Comparison of ENCODE assay signal across 28 mouse cellular contexts in genomic region chr1:37925971-37926370, GRCm38 (mm10). TPM values are rescaled to one million over a fixed set of nuclear protein-coding genes. Genes with fewer than 3 reads are reported as not detected.
A peak's percentile ranks its signal among the peaks of the same experiment; 100 is the strongest.
DNase-seq lines count a peak whose midpoint lies in the region; ATAC-seq and TF ChIP-seq lines count a peak whose summit lies in the region.
"Had no signal": no experiment of that assay in that cellular context is flagged by ENCODE, and none has a peak within 500 bp of the region (broad histone marks: within the 10 kb centered on the region; RNA-seq: fewer than 3 reads in every experiment).

No protein-coding gene starts in this region.

- H3K27ac ChIP-seq in CH12.LX (ENCODE audit: insufficient read depth, low read depth): no peak overlapping the region
- H3K27ac ChIP-seq in midbrain, postnatal 0 days (ENCODE audit: low read depth, low read length): no peak overlapping the region
- H3K27ac ChIP-seq: embryonic facial prominence, embryonic 10.5 days; embryonic facial prominence, embryonic 12.5 days; forebrain, embryonic 13.5 days; forebrain, embryonic 15.5 days had no signal

- no peak for TF ChIP-seq RAD21 in CH12.LX (IDR thresholded peaks at IDR 0.05; ENCODE audit: low read depth, low read length)

- DNase-seq in heart, adult 11 months: peak; percentile 76
- no peak for DNase-seq in heart, postnatal 4 days
- DNase-seq in CH12.LX (ENCODE audit: extremely low read depth) (no peak), R1 (ENCODE audit: low read depth, low spot score) (peak; percentile 23)
- no peak for DNase-seq in kidney, adult 9 months
- DNase-seq in midbrain, postnatal 0 days (ENCODE audit: low spot score): no peak
- DNase-seq: adrenal gland, adult 8-10 months; adrenal gland, postnatal 14 days; adrenal gland, postnatal 36 days; B cell, adult 2 months; cerebellum, adult 11-12 months; cerebellum, adult 2 months; cerebellum, adult 9-10 months; cerebellum, postnatal 10 days; cerebellum, postnatal 25 days; forebrain, postnatal 0 days had no signal

- dilution Hi-C loops in CH12.LX (cut with MboI; ENCODE audit: extremely low pct_ligation_motif_present, extremely low pct_unique_long_range_greater_than_20kb, low sequenced_read_pairs): no loop called here

- no peak for TF ChIP-seq CTCF in CH12.LX (conservative IDR thresholded peaks at IDR 0.05 in 1 of 2, IDR thresholded peaks at IDR 0.05 in 1 of 2; ENCODE audit: low read depth in 2 of 2, low read length in 2 of 2)
- no peak for TF ChIP-seq CTCF in midbrain, postnatal 0 days (IDR thresholded peaks at IDR 0.05)

- H3K4me3 ChIP-seq in CH12.LX (replicated peaks in 1 of 3; ENCODE audit: low read depth in 2 of 3, low read length in 2 of 3, poor library complexity in 1 of 3): no peak overlapping the region
- H3K4me3 ChIP-seq in midbrain, postnatal 0 days (ENCODE audit: low read depth, low read length): no peak overlapping the region
- H3K4me3 ChIP-seq: embryonic facial prominence, embryonic 10.5 days; embryonic facial prominence, embryonic 12.5 days; forebrain, embryonic 13.5 days; forebrain, embryonic 15.5 days had no signal

- H3K4me1 ChIP-seq in CH12.LX (ENCODE audit: control insufficient read depth in 1 of 2, insufficient read depth in 2 of 2): no peaks in the 10 kb centered on the region
- H3K4me1 ChIP-seq in midbrain, postnatal 0 days (ENCODE audit: insufficient read depth, low read length): no peaks in the 10 kb centered on the region
- H3K4me1 ChIP-seq: embryonic facial prominence, embryonic 10.5 days; embryonic facial prominence, embryonic 12.5 days; forebrain, embryonic 13.5 days; forebrain, embryonic 15.5 days had no signal

- no peaks in the 10 kb centered on the region for H3K79me2 ChIP-seq in CH12.LX (replicated peaks; ENCODE audit: control insufficient read depth, extremely low read depth, insufficient read depth, poor library complexity, severe bottlenecking)

- no peak for TF ChIP-seq POLR2A in CH12.LX (IDR thresholded peaks at IDR 0.05; ENCODE audit: low read depth, low read length)

- ATAC-seq in midbrain, postnatal 0 days (ENCODE audit: low FRiP score): no peak
- ATAC-seq: activated CD4-positive, CD25-positive, alpha-beta regulatory T cell, adult 4 months; CD4-positive, CD25-positive, alpha-beta regulatory T cell, adult 4 months; forebrain, embryonic 13.5 days; forebrain, embryonic 15.5 days; forebrain, postnatal 0 days; Patski had no signal

- no peak overlapping the region for H3K9ac ChIP-seq in CH12.LX (ENCODE audit: insufficient read depth, low read depth)
- no peak overlapping the region for H3K9ac ChIP-seq in midbrain, postnatal 0 days (replicated peaks; ENCODE audit: low read length, poor library complexity, severe bottlenecking)
- H3K9ac ChIP-seq: embryonic facial prominence, embryonic 12.5 days; forebrain, embryonic 13.5 days; forebrain, embryonic 15.5 days; forebrain, postnatal 0 days had no signal

- in situ Hi-C loops in CH12.LX (cut with MboI; ENCODE audit: low pct_ligation_motif_present, low pct_unique_long_range_greater_than_20kb, low sequenced_read_pairs): no loop called here

- no peaks in the 10 kb centered on the region for H3K27me3 ChIP-seq in CH12.LX (replicated peaks)
- H3K27me3 ChIP-seq in midbrain, postnatal 0 days (ENCODE audit: insufficient read depth, low read length): no peaks in the 10 kb centered on the region
- H3K27me3 ChIP-seq: embryonic facial prominence, embryonic 12.5 days; forebrain, embryonic 13.5 days; forebrain, embryonic 15.5 days; Patski had no signal

- no peak for TF ChIP-seq EP300 in CH12.LX (IDR thresholded peaks at IDR 0.05; ENCODE audit: low read length)

- no peaks in the 10 kb centered on the region for H3K9me3 ChIP-seq in CH12.LX (replicated peaks; ENCODE audit: low read length)
- H3K9me3 ChIP-seq in midbrain, postnatal 0 days (ENCODE audit: low read length): no peaks in the 10 kb centered on the region
- H3K9me3 ChIP-seq: embryonic facial prominence, embryonic 10.5 days; embryonic facial prominence, embryonic 12.5 days; forebrain, embryonic 13.5 days; forebrain, embryonic 15.5 days; G1E had no signal

- no peak overlapping the region; the same call in 1 of the 2 replicates for H3K4me2 ChIP-seq in CH12.LX (ENCODE audit: insufficient read depth, low read depth, poor library complexity, severe bottlenecking)
- H3K4me2 ChIP-seq in midbrain, postnatal 0 days (ENCODE audit: low read depth, low read length, poor library complexity, severe bottlenecking): no peak overlapping the region
- H3K4me2 ChIP-seq: embryonic facial prominence, embryonic 12.5 days; forebrain, embryonic 13.5 days; forebrain, embryonic 15.5 days had no signal

- no peaks in the 10 kb centered on the region for H3K36me3 ChIP-seq in CH12.LX (replicated peaks in 1 of 2; ENCODE audit: control insufficient read depth in 1 of 2, insufficient read depth in 1 of 2, low read length in 1 of 2)
- H3K36me3 ChIP-seq in midbrain, postnatal 0 days (ENCODE audit: insufficient read depth, low read length): no peaks in the 10 kb centered on the region
- H3K36me3 ChIP-seq: embryonic facial prominence, embryonic 10.5 days; embryonic facial prominence, embryonic 12.5 days; forebrain, embryonic 15.5 days; G1E had no signal

- WGBS in midbrain, postnatal 0 days: 80% methylated on average over 8 of the region's 8 CpGs

TF ChIP-seq in CH12.LX, 34 proteins besides CTCF, POLR2A, EP300 and RAD21:
- TF ChIP-seq BHLHE40 (IDR thresholded peaks at IDR 0.05; ENCODE audit: low read depth, low read length) (0 out of 2 replicates have a peak, but pooled peaks have one; percentile 15), ZKSCAN1 (IDR thresholded peaks at IDR 0.05; ENCODE audit: borderline replicate concordance, low read depth, low read length) (no peak)

RNA-seq across cellular contexts. Expression of gene Lyg2, which starts 9.7 kb away (rescaled TPM):
- total RNA-seq in heart, postnatal 4 days (2021): not detected
- total RNA-seq in CH12.LX (2012; rRNA removed) (not detected in 2 replicates), CH12.LX (2014; rRNA removed) (not detected in 2 replicates)
- polyA plus RNA-seq in CH12.LX (2012; ENCODE audit: insufficient read length, low read depth): not detected in 2 replicates
- not detected in 2 replicates for total RNA-seq in midbrain, postnatal 0 days (2014; rRNA removed)
- 0.06 and 0.07 TPM in 2 replicates for polyA plus RNA-seq in midbrain, postnatal 0 days (2015; fragmentation: Nextera tagmentation; extraction: Ambion mirVana)
- total RNA-seq: adrenal gland, adult 18-20 months; adrenal gland, adult 8-10 months; adrenal gland, postnatal 14 days; adrenal gland, postnatal 36 days had no signal
- polyA plus RNA-seq: activated CD4-positive, CD25-positive, alpha-beta regulatory T cell, adult 4 months; CD4-positive, CD25-positive, alpha-beta regulatory T cell, adult 4 months; embryonic facial prominence, embryonic 10.5 days; embryonic facial prominence, embryonic 12.5 days; forebrain, embryonic 11.5 days; forebrain, embryonic 13.5 days; forebrain, embryonic 15.5 days; forebrain, postnatal 0 days; G1E; Patski had no signal

RNA-seq across cellular contexts. Expression of gene Lyg1, which starts 31.6 kb away (rescaled TPM):
- total RNA-seq in heart, postnatal 4 days (2021): not detected
- total RNA-seq in CH12.LX (2012; rRNA removed) (not detected in 2 replicates), CH12.LX (2014; rRNA removed) (not detected in 2 replicates)
- not detected in 2 replicates for polyA plus RNA-seq in CH12.LX (2012; ENCODE audit: insufficient read length, low read depth)
- not detected in 2 replicates for total RNA-seq in midbrain, postnatal 0 days (2014; rRNA removed)
- not detected in 2 replicates for polyA plus RNA-seq in midbrain, postnatal 0 days (2015; fragmentation: Nextera tagmentation; extraction: Ambion mirVana)
- total RNA-seq: adrenal gland, adult 18-20 months; adrenal gland, adult 8-10 months; adrenal gland, postnatal 14 days; adrenal gland, postnatal 36 days; forebrain, postnatal 0 days; G1E had no signal
- polyA plus RNA-seq: activated CD4-positive, CD25-positive, alpha-beta regulatory T cell, adult 4 months; CD4-positive, CD25-positive, alpha-beta regulatory T cell, adult 4 months; cerebellum, adult 2 months; cortical plate, adult 2 months; embryonic facial prominence, embryonic 10.5 days; embryonic facial prominence, embryonic 12.5 days; embryonic facial prominence, embryonic 14.5 days; forebrain, embryonic 11.5 days; forebrain, embryonic 13.5 days; forebrain, embryonic 15.5 days; forebrain, postnatal 0 days; G1E; Patski had no signal

RNA-seq across cellular contexts. Expression of gene Mrpl30, which starts 35.7 kb away (rescaled TPM):
- total RNA-seq in heart, postnatal 4 days (2021): 100 to 1,000 TPM; 283 to 286 TPM
- 107 and 134 TPM in 2 replicates for total RNA-seq in CH12.LX (2012; rRNA removed)
- 242 and 267 TPM in 2 replicates for total RNA-seq in CH12.LX (2014; rRNA removed)
- polyA plus RNA-seq in CH12.LX (2012; ENCODE audit: insufficient read length, low read depth): 118 and 141 TPM in 2 replicates
- total RNA-seq in midbrain, postnatal 0 days (2014; rRNA removed): 72.4 and 91.7 TPM in 2 replicates
- polyA plus RNA-seq in midbrain, postnatal 0 days (2015; fragmentation: Nextera tagmentation; extraction: Ambion mirVana): 275 and 280 TPM in 2 replicates

RNA-seq across cellular contexts. Expression of gene Mitd1, which starts 35.8 kb away (rescaled TPM):
- 1 to 10 TPM; 5.8 to 7.9 TPM for total RNA-seq in heart, postnatal 4 days (2021)
- total RNA-seq in CH12.LX (2012; rRNA removed): 13.3 and 15.9 TPM in 2 replicates
- 28.1 and 31.3 TPM in 2 replicates for total RNA-seq in CH12.LX (2014; rRNA removed)
- 19.9 and 20.1 TPM in 2 replicates for polyA plus RNA-seq in CH12.LX (2012; ENCODE audit: insufficient read length, low read depth)
- 3.0 and 6.3 TPM in 2 replicates for total RNA-seq in midbrain, postnatal 0 days (2014; rRNA removed)
- polyA plus RNA-seq in midbrain, postnatal 0 days (2015; fragmentation: Nextera tagmentation; extraction: Ambion mirVana): 8.6 and 10.6 TPM in 2 replicates

RNA-seq across cellular contexts. Expression of gene Lipt1, which starts 54.4 kb away (rescaled TPM):
- total RNA-seq in heart, postnatal 4 days (2021): 1 to 10 TPM; 7.3 to 8.6 TPM
- total RNA-seq in CH12.LX (2012; rRNA removed) (7.9 and 8.6 TPM in 2 replicates), CH12.LX (2014; rRNA removed) (12.4 and 13.2 TPM in 2 replicates)
- 7.5 and 8.1 TPM in 2 replicates for polyA plus RNA-seq in CH12.LX (2012; ENCODE audit: insufficient read length, low read depth)
- 5.7 and 11.6 TPM in 2 replicates for total RNA-seq in midbrain, postnatal 0 days (2014; rRNA removed)
- polyA plus RNA-seq in midbrain, postnatal 0 days (2015; fragmentation: Nextera tagmentation; extraction: Ambion mirVana): 6.8 and 7.3 TPM in 2 replicates

Comparison
In these comparisons a context has a peak if more than half of its experiments do, and no peak if none do; other contexts are left out.
1. DNase-seq: peak in heart, adult 11 months (single experiment) and R1 (single experiment); none in heart, postnatal 4 days (single experiment), CH12.LX (single experiment), kidney, adult 9 months (single experiment) and midbrain, postnatal 0 days (single experiment).